12 mouse cellular contexts compared by ENCODE assay signal in the genomic region with DNA sequence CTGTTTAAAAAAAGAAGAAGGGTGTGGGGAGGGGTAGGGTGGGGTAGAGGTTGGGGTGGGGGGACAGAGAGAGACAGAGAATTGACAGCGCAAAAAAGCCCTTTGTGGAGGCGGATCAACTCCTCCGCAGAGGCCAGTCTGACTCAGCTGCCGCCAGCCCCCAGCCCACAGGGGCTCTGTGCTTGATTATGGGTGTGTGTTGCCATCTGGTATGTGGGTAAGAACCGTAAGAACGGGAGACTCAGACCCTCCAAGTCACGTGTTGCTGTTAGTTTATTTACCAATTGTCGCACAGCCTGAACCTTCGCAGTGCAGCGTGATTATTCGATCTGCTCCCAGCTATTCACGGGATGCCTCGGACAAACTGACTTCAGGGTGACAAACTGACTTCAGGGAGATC. TPM values are rescaled to one million over a fixed set of nuclear protein-coding genes. Genes with fewer than 3 reads are reported as not detected.
"Had no signal": no experiment of that assay in that cellular context is flagged by ENCODE, and none has a peak within 500 bp of the region (broad histone marks: within the 10 kb centered on the region; RNA-seq: fewer than 3 reads in every experiment).

No protein-coding gene starts in this region.

- H3K4me1 ChIP-seq: liver, embryonic 13.5 days; megakaryocyte, embryonic 14.5 days; midbrain, embryonic 13.5 days had no signal

- H3K27ac ChIP-seq: hindbrain, postnatal 0 days; kidney, postnatal 0 days; limb, embryonic 15.5 days; liver, embryonic 13.5 days; macrophage; midbrain, embryonic 13.5 days had no signal

- H3K4me2 ChIP-seq: limb, embryonic 15.5 days; liver, embryonic 13.5 days; midbrain, embryonic 13.5 days had no signal

- H3K36me3 ChIP-seq: limb, embryonic 15.5 days; liver, embryonic 13.5 days; midbrain, embryonic 13.5 days had no signal

- H3K27me3 ChIP-seq: limb, embryonic 15.5 days; liver, embryonic 13.5 days; midbrain, embryonic 13.5 days had no signal

- H3K4me3 ChIP-seq: limb, embryonic 15.5 days; liver, embryonic 13.5 days; megakaryocyte, embryonic 14.5 days; midbrain, embryonic 13.5 days had no signal

- H3K9ac ChIP-seq: limb, embryonic 15.5 days; liver, embryonic 13.5 days; liver, postnatal 0 days; midbrain, embryonic 13.5 days had no signal

- ATAC-seq: hindbrain, postnatal 0 days; liver, postnatal 0 days; midbrain, embryonic 13.5 days had no signal

- DNase-seq: kidney, adult 11 months; kidney, adult 9 months; kidney, postnatal 36 days; liver, embryonic 13.5 days; liver, postnatal 0 days; thymus, postnatal 36 days had no signal

- H3K9me3 ChIP-seq: limb, embryonic 15.5 days; liver, embryonic 13.5 days; midbrain, embryonic 13.5 days had no signal

RNA-seq across cellular contexts. Expression of a gene that starts 41.6 kb away (rescaled TPM):
- polyA plus RNA-seq: macrophage had no signal
